Mouse (Mus musculus) testis, adult 2 months (tissue): Measurements from ENCODE around the gene Amotl1.

ENCODE experiments used
- CTCF ChIP-seq: fragments of 200-500 bp; IDR thresholded peaks from 2 replicates; pipeline ENCODE4 v1.5.1; 2012; ENCODE audit warnings: low read depth, mild to moderate bottlenecking, inconsistent platforms, low read length, moderate library complexity; ENCODE audit not compliant: control insufficient read depth, insufficient read depth, insufficient replicate concordance
- POLR2A ChIP-seq: fragments of 200-500 bp; IDR thresholded peaks from 2 replicates; pipeline ENCODE4 v1.6.1; 2012; ENCODE audit warnings: low read depth, mild to moderate bottlenecking, inconsistent platforms, low read length, moderate library complexity; ENCODE audit not compliant: control insufficient read depth

DNA sequence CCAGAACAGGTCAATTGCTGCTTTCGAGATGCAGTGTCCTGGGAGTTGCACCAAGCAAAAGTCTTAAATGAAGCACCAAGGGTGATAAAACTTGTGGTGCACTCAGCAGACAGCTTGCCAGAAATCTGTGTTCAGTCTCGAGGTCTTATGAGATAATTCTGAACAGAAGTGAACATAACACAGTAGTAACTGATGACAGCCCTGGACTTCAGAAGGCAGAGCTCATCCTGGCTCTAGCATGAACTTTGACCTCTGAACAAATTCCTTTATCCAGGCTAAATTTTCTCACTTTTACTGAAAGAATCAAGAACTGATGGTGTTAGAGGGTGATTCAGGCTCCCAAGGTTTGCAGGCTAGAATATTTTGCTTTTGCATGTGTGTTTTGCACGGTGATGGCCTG lies 1.2 kb upstream of the Amotl1 start:
- TF ChIP-seq CTCF (no peak), POLR2A (no peak)
